Mouse (Mus musculus): ENCODE data around the gene Ina.
"Not testable (repeated sequence)": the region's sequence is repeated elsewhere in the genome, so short reads cannot be mapped to it uniquely, and the experiment has no call there.

Gene Ina

DNA sequence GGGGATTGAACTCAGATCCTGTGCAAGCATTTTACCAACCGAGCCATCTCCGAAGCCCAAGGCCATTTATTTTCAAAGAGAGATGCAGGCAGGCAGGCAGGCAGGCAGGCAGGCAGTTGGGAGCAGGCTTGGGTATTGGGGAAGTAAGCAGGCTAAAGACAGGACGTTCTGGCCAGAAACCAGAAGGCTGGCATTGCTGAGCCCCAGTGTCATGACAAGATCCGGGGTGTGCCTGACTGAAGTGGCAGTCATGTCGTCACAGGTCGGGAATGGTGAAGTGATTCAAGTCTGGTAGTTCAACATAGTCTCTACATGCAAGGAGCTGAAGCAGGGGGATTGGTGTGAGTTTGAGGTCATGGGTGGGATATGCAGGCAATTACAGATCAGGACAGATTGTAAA is 26.9 kb upstream of the Ina start:
- no peak for DNase-seq

DNA sequence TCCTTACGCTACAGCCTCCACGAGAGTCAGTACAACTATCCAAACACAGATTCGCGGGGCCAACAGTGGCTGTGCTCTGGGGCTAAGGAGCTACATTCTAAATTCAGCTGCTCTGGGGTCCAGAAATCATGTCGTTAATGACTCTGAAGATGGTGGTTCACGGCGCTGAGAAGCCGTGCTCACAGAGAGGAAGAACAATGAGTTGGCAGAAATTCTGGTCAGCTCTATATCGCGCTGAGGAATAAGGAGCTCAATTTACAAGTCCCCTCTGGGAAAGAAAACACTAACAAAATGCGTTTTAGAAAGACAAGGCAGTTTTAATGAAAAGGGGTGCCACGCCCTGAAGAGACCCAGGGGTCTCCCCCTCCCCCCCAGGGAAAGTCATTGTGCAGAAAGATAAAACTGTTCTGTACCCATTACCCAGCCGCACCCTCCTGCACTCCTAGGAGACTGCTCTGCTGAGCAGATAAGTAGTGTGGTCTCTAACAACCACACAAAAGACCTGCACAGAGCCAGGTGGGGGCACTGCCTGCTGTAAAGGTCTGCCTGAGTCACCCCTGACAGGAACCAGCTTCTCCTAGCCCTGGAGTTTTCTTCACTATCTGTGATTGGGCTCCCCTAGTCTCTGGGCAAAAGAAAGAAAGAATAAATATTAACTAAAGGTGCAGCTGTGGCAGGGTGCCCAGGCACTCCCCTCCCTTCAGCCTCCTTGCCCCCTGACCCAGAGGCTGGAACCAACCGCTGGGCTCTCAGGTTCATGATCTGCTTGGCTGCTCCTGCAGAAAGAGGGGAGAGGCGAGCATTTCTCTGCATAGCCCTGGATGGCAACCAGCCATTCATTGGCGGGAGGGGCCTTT is 26.0 kb upstream of the Ina start:
- DNase-seq, result peak; percentile 96

DNA sequence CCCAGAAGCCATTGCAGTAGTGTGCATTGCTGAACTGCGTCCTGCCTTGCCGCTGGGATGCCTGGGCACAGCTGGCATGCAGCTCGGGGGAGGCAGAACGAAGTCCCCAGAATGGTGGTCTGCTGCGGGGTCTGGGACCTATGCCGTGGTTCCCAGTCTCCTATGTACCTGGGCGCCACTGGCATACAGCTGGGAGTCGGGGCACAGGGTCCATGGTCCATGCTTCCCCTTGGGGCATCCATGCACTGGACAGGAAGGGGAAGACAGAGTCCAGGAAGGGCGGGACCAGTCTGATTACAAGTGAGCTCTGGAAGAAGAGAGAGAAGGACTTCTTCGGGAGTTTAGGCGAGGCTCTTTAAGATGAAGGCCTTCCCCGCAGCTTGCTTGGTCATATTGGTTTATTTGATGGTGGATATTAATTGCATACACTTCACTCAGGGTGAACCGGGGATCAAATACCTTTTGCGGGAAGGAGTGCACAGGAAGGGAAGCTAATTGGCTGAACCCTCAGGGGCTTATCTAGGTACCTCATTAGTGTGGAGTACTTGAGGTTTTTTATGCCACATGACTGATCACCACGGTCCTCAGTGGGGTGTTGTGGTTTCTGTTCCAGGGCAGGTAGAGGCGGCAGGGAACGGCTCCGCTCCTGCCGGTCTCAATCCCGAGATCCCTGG is 24.9 kb upstream of the Ina start:
- DNase-seq, result peak; percentile 50 to 61

DNA sequence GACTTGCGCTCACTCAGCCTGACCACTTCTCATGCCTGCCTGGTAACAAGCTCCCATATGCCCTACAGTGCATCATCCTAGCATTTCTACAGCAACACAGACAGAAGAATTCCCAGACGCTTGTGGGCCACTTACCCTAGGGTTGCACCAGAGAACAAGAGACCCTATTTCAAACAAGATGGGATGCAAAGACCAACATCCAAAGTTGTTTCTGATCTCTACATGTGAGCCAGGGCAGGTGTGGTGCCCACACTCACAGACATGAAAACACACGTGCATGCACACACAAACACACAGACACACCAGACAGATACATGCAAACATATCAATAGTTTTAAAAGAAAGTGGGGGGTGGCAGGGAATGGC is 24.4 kb upstream of the Ina start:
- no peak for DNase-seq

DNA sequence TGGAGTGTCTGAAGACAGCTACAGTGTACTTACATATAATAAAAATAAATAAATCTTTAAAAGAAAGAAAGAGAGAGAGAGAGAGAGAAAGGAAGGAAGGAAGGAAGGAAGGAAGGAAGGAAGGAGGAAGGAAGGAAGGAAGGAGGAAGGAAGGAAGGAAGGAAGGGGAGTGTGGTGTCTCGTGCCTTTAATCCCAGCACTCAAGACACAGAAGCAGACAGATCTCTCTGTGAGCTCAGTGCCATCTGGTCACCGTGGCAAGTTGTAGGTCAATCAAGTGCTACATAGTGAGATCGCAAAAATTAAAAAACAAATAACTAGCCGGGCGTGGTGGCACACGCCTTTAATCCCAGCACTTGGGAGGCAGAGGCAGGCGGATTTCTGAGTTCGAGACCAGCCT is 23.9 kb upstream of the Ina start:
- DNase-seq, result not testable (repeated sequence)

DNA sequence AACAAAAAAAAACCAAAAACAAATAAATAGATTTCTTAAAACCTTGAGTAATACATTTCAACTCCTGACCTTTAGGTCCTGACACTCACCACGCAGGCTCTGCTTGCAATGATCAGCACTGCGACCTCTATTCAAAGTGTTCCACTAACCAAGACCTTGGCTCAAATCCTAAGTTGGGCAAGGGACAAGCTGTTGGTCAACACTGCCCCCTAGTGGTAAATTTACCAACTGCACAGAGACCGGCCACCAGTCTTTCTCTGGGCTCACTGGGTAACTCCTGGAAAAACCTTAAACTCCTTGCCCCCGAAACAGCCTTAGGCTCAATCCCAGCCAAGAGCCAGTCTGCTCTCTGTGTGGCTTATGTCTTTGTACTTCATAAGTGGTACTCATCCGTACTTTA is 23.4 kb upstream of the Ina start:
- DNase-seq, result peak; percentile 77 to 88

DNA sequence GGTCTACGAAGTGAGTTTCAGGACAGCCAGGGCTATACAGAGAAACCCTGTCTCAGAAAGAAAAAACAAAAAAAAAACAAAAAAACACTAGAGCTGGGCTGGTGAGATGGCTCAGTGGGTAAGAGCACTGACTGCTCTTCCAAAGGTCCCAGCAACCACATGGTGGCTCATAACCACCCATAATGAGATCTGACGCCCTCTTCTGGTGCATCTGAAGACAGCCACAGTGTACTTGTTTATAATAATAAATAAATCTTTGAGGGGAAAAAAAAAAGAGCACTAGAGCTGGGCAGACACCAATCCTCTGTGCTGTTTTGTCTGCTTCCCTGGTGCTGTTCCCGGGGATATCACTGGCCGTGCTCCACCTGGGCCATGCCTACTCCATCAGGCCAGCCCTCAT is 22.2 kb upstream of the Ina start:
- not testable (repeated sequence) for DNase-seq

DNA sequence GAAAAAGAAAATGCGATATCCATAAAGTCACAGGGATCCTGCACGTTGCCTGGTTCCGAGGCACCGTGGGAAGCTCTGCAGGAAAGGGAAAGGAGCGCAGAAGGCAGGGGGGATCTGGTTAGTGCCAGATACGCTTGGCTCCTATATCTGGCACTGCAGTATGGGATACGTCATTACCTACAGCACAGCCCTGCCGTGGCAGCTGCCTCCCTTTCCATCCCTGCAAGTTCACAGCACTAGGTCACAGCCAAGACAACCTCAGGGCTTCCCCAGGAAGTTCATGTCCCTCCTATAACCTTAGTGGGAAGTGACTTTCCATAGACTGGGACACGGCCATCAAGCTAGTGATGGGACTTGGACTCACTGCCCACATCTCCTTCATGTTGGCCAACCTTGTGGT is 18.4 kb upstream of the Ina start:
- DNase-seq, result no peak

DNA sequence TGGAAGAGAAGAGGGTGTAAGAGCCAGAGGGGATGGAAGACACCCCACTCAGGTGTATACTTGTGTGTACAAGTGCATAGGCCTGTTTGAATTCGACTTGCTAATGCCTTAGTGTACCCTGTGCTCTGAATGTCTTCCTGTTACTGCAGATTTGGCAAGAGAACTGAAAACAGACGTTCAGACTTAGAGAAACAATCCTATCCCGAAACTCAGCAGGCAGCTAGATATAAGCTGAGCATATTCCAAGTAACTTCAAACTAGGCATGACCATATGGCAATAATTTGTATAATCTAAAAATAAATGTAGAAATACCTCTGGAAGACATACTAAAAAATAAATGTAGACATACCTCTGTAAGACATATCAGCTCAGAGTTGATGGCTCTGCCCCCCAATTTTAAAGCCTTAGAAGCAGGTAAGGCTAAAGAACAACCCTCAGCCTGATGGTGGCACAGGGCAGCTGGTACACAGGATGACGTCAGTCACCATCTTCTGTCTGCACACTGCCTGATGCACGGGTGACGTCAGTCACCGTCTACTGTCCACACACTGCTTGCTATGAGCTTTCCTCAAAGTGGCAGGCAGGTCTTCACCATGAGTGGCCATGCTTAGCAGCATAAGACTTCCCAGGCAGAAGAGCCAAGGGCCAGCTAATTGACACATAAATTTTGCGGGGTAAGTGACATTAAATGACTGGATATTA is 16.2 kb upstream of the Ina start:
- no peak for DNase-seq

DNA sequence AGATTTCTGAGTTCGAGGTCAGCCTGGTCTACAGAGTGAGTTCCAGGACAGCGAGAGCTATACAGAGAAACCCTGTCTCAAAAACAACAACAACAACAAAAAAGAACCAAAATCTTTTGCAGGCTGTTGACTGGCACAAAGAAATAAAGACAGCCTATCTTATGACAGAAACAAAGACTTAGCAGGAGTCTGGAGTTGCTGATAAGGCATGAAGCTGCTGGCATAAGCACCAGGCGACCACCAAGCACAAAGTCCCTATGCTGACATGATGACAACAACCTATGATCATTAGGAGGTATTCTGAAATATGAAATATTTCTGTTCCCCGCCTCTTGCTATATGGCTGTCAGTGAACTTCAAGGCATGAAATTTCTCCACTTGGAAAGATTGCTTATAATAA is 15.5 kb upstream of the Ina start:
- DNase-seq, result no peak

DNA sequence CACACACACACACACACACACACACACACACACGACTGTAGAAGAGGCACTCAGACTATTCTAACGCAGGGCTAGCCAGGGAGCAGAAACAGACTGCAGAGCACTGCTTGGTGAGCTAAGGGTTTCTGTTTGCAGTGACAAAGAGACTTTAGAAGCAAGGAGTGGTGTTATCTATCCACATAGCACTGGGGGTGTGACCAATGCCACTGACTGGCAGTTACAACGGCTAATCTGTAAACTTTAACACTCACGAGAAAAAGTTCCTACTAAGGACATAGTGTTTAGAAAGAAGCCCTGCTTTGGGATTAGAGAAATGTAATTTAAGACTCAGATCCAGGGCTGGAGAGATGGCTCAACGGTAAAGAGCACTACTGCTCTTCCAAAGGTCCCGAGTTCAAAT is 14.7 kb upstream of the Ina start:
- DNase-seq, result no peak

DNA sequence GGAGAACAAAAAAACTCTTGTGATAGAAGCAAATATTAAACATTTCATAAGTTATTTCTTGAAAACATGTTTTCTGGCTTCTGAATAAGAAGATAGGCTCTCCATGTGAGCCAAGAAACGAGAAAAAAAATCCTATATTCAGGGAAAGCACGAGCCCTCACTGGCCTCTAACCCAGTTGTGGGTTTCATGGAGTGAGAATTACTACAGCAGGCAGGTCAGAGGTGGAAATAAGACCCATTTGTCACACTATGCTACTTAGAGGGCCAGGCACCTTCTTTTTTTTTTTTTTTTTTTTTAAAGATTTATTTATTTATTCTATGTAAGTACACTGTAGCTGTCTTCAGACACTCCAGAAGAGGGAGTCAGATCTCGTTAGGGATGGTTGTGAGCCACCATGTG is 14.1 kb upstream of the Ina start:
- DNase-seq, result not testable (repeated sequence)

DNA sequence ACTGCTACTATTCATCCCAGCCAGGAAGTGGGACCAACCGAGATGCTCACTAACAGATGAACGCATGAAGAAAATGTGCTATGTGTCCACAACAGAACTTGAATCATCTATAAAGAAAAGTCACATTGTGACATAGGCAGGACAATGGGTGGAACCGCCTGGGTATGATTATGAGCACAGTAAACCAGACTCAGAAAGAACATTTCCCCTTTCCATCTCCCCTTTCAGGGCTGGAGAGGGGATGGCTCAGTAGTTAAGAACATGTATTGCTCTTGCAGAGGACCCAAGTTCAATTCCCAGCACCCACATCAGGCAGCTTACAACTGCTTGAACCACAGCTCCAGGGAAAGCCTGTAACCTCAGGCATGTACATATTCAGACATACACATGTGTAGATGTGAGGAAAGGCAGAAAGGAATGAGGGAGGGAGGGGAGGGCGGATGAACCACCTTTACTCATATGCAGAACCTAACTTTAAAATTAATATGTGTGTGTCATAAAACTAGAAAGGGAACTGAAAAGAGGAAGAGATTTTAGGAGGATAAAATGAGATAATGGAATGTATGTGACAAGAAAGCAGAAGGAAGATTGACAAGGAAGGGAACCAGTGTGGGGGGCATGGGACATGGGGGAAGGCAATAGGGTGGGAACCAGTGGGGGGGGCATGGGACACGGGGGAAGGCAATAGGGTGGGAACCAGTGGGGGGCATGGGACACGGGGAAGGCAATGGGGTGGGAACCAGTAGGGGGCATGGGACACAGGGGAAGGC is 10.6 kb upstream of the Ina start:
- DNase-seq, result no peak

DNA sequence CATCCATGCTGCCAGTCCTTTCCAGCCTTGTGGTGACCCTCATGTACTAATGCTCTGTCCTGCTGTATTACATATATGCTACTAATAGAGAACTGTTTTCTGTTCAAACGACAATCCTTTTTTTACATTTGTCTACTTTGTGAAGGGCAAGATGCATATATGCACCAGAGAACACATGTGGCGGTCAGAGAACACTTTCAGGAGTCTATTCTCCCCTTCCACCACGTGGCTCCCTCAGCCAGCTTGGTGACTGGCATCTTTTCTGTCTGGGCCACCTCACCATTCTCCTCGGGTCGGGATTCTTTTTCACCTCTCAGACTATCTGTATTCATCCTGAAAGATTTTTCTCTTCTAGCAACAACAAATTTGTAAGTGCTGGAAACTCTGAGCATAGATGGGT is 8.6 kb upstream of the Ina start:
- no peak for DNase-seq

DNA sequence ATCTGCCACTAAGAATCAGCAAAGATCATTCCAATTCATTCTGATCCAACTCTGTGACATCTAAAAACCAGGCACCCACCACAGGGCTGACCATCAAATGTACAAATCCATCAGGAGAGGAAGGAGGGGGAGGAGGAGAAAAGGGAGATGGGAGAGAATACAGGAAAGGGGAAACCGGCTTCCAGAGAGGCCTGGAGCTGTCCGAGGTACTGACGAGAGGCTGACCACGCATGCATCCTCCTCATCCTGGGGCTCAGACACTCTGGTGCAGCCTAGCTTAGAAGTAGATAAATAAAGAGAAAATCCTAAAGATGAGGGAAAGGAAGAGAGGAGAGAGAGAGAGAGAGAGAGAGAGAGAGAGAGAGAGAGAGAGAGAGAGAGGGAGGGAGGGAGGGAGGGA is 8.2 kb upstream of the Ina start:
- DNase-seq, result peak in 1 of 2 experiments; percentile 47

DNA sequence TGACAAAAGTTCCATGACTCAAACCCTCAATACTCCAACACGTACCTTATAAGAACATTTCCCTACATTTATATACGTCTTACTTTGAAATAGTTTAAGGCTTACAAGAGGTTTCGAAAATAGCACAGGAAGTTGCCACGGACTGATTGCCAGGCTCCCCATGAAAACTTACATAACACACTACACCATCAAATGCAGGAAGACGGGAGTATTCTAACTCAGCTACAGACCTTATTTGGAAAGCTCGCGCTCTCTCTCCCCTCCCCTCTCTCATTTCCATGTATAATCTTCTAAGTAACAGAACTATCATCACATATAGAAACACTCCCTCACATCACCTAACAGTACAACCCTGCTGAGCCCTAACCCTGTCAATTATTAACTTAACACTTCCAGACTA is 5.1 kb upstream of the Ina start:
- no peak for DNase-seq

DNA sequence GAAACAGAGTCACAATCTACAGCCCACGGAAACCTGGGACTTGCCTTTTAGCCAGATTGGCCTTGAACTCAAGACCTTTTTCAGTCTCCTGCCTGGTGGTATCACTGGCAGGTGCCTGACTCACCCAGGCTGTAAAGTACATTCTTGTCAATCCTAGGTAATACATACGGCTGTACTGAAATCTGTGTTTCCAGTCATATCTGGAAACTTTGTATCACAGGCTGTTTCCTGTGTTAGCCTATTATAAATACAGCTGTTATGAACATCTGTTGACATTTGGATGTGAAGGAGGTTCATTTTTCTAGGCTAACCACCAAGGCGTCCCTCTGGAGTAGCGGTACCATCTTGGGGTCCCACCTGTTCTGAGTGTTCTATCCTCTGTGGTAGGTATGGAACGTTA is 4.6 kb upstream of the Ina start:
- DNase-seq, result no peak

DNA sequence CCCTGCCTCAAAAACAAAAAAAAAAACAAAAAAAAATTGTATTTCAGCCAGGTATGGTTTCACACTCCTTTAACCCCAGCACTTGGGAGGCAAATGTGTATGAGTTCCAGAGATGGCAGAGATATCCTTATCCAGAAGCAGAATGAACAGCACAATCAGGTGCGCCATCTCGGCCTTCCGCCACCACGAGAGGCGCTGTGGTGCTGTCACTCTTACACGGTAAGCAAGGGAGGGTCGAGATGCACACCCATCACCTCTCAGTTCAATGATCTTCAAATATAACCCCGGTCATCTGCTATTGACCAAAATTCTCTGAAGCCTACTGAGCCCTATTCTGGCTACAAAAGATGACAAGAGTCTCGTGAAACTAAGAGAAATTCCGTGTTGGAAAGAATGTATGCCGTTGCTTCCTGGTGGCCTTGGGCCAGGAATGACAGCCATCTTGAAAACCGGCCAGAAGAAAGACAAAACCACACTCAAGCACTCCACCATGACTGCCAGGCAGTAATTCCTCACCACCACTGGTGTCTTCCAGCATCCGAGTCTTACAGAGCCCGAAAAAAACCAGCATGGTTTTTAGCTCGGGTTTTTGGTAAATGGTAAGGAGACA is 1.9 kb upstream of the Ina start:
- no peak for DNase-seq

DNA sequence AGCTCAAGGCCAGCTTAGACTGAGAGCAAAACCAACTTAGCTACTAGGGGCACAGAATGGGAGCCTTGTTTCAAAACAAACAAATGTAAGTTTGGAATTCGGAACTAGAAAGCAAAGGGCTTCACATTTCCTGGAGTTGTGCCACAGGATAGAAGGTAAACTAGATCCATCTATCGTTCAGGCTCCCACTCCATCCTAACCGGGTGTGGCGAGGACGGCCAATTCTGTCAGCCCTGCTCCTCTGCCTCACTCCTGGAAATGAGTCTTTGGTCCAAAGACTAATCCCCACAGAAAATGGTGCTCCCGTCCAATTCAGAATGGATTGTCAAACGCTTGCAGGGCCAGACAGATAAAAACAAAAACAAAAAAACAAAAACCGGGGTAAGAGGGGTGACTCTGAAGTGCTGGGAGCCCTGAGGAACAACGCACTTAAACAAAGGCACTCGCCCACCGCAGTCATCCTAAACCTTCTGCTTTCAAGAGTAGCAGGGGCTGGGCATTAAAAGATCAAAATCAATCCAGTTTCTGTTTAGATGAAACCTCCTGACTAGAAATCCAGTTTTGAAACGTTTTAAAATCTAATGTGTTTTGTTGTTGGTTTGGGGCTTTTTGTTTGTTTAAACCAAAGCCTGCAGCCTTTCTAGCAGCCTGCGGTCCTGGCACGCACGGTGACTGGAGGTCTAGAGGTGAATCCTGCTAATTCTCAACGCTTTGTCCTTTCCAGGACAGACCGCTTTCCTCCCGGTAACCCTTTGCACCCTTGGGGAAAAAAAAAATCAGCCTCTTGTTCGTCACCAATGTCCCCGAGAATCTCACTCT is 949 bp upstream of the Ina start:
- DNase-seq, result no peak

DNA sequence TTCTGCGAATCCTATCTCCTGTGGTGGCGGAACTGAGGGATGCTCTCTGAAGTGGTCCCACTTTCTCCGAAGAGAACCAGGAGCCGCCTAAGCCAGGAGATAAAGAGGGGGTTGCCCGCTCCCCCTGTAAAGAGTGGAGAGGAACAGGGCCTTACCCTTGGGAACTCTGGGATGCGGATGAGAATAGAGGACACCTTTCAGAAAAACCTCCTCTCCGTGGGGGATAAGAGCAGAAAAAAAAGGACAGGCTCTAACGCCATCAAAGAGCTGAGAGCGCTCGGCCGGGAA is 395 bp upstream of the Ina start:
- DNase-seq, result no peak

DNA sequence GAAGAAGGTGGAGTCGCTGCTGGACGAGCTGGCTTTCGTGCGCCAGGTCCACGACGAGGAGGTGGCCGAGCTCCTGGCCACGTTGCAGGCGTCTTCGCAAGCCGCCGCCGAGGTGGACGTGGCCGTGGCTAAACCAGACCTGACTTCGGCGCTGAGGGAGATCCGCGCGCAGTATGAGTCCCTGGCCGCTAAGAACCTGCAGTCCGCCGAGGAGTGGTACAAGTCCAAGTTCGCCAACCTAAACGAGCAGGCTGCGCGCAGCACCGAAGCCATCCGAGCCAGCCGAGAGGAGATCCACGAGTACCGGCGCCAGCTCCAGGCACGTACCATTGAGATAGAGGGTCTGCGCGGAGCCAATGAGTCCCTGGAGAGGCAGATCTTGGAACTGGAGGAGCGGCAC is 898 bp downstream of the Ina start:
- no peak for DNase-seq

DNA sequence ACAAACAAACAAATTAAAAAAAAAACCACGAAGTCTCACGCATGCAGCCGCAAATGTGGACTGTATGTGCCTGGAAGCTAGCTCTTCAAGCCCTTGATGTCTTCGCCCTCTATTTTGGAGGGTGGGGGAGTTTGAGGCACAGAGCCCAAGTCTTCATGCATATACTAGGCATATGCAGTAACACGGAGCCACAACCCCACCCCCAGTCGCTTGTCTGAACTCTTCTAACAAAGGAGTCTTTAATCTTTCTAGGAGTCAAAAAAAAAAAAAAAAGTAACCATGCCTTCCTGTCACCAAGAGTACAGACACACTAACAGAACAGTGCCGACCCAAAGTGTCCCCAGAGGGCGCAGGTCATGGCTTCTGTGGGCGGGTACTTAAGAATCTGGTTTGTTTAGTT is 1.5 kb downstream of the Ina start:
- DNase-seq, result no peak
